Mouse (Mus musculus) liver, embryonic 11.5 days (tissue): ENCODE data around the gene 9330182L06Rik. TPM values are rescaled to one million over a fixed set of nuclear protein-coding genes. Genes with fewer than 3 reads are reported as not detected.

ENCODE experiments used
- ATAC-seq: fragments of 200-750 bp; cut with Nextera tagmentation; replicated peaks from 2 replicates; pipeline ENCODE4 v1.8.0; 2017; ENCODE audit warnings: moderate number of reproducible peaks, mild to moderate bottlenecking, moderate TSS enrichment, moderate library complexity; ENCODE audit not compliant: low FRiP score
- DNase-seq: peaks from one replicate; pipeline ENCODE4 v3.0.0-alpha.2; 2017; ENCODE audit warnings: low spot score
- H3K27ac ChIP-seq: fragments of 300-500 bp; sonication (generic); 2 replicates; pipeline ENCODE4 v1.5.1; 2014; ENCODE audit warnings: mild to moderate bottlenecking, low read depth, low read length, control low read depth
- H3K27me3 ChIP-seq: fragments of 300-500 bp; sonication (generic); replicated peaks from 2 replicates; pipeline ENCODE4 v1.6.1; 2014; ENCODE audit warnings: low read length, mixed read lengths; ENCODE audit not compliant: control insufficient read depth, insufficient read depth
- H3K36me3 ChIP-seq: fragments of 300-500 bp; sonication (generic); 2 replicates; pipeline ENCODE4 v1.6.1; 2014; ENCODE audit warnings: mild to moderate bottlenecking, low read length, moderate library complexity, mixed read lengths; ENCODE audit not compliant: control insufficient read depth, insufficient read depth
- H3K4me1 ChIP-seq: fragments of 300-500 bp; sonication (generic); replicated peaks from 2 replicates; pipeline ENCODE4 v1.6.1; 2014; ENCODE audit warnings: low read length, mixed read lengths; ENCODE audit not compliant: control insufficient read depth, insufficient read depth
- H3K4me2 ChIP-seq: fragments of 300-500 bp; sonication (generic); 2 replicates; pipeline ENCODE4 v1.6.1; 2014; ENCODE audit warnings: mild to moderate bottlenecking, control low read depth, moderate library complexity
- H3K4me3 ChIP-seq: fragments of 300-500 bp; sonication (generic); 2 replicates; pipeline ENCODE4 v1.5.1; 2014; ENCODE audit warnings: low read depth, low read length, control low read depth
- H3K9ac ChIP-seq: fragments of 300-500 bp; sonication (generic); 2 replicates; pipeline ENCODE4 v1.6.1; 2014; ENCODE audit warnings: low read depth, low read length, control low read depth
- H3K9me3 ChIP-seq: fragments of 300-500 bp; sonication (generic); 2 replicates; pipeline ENCODE4 v1.6.1; 2016; ENCODE audit warnings: low read length, inconsistent platforms, mixed read lengths; ENCODE audit not compliant: control insufficient read depth
- WGBS: fragments of 180-500 bp; shearing (Covaris S2); extraction: QIAGEN DNeasy Blood & Tissue Kit; methylation state at CpG from one replicate; pipeline ENCODE4 v1.1.7; 2014; 5-methylcytosine and 5-hydroxymethylcytosine counted together
- polyA plus RNA-seq: library from polyadenylated mRNA; unstranded; fragments of >200 nt; fragmentation: Nextera tagmentation; extraction: Ambion mirVana; gene quantifications from 2 replicates; pipeline ENCODE4 v1.2.1, GENCODE M21; 2014

Gene 9330182L06Rik
- polyA plus RNA-seq, 1 experiment from 2014 or later: 0.99 TPM

DNA sequence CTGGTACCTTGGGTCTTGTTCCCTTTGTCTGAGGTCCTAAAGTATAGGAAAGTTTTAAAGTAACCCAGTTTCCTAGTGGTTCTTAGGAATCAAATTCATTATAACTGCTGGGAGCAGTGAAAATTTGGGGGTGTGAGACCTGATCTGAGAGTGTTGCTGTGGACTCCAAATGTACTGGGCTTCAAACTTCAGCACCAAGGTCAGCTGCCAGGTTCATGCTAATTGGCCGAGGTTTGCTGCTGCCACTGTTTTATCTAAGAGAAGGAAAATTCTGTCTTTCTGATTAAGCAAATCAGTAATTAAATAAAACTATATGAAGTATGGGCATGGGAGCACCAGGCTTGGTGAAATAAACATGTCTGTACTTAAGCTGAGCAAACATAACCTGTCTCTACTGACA, 180.2 kb downstream of the 9330182L06Rik start:
- WGBS: 0% methylated on average over 1 of the region's 1 CpGs
- no peaks in the 10 kb centered on the region for H3K36me3 ChIP-seq
- no peak overlapping the region for H3K4me2 ChIP-seq
- no peak overlapping the region for H3K9ac ChIP-seq
- no peak for DNase-seq
- no peaks in the 10 kb centered on the region for H3K9me3 ChIP-seq
- no peak overlapping the region for H3K27ac ChIP-seq
- no peaks in the 10 kb centered on the region for H3K4me1 ChIP-seq
- no peak for ATAC-seq
- no peak overlapping the region for H3K4me3 ChIP-seq
- H3K27me3 ChIP-seq: no peaks in the 10 kb centered on the region

DNA sequence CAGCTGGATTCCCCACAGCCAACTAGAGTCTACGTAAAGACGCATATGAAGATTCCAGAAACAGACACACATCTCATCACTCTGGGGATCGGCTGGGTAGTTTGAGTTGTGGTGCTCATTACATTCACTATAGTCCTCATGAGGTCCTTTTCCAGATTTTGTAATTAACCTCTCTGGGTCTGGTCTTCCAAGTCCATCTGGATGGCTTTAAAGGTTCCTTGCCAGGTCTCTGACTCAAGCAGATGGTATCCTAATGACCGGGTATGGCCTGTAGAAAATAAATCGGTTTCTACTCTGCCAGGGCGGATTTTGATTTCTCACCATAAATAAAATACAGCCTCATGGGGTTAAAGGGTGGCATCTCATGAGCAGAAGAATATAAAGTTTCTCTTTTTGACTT, 183.0 kb downstream of the 9330182L06Rik start:
- H3K27ac ChIP-seq: no peak overlapping the region
- H3K36me3 ChIP-seq: no peaks in the 10 kb centered on the region
- no peaks in the 10 kb centered on the region for H3K9me3 ChIP-seq
- ATAC-seq (no peak), DNase-seq (no peak)
- H3K27me3 ChIP-seq: no peaks in the 10 kb centered on the region
- no peak overlapping the region for H3K9ac ChIP-seq
- no peaks in the 10 kb centered on the region for H3K4me1 ChIP-seq
- H3K4me3 ChIP-seq: no peak overlapping the region
- H3K4me2 ChIP-seq: no peak overlapping the region
- WGBS: 80% methylated on average over 6 of the region's 6 CpGs

GRCm38 (mm10) chr5:9449570-9449969, 183.7 kb downstream of the 9330182L06Rik start:
- Histone ChIP-seq H3K9ac (no peak overlapping the region), H3K27me3 (no peaks in the 10 kb centered on the region), H3K36me3 (no peaks in the 10 kb centered on the region), H3K4me2 (no peak overlapping the region), H3K9me3 (no peaks in the 10 kb centered on the region), H3K27ac (no peak overlapping the region), H3K4me1 (no peaks in the 10 kb centered on the region), H3K4me3 (no peak overlapping the region)
- 78% methylated on average over 5 of the region's 5 CpGs for WGBS
- ATAC-seq (no peak), DNase-seq (no peak)

DNA sequence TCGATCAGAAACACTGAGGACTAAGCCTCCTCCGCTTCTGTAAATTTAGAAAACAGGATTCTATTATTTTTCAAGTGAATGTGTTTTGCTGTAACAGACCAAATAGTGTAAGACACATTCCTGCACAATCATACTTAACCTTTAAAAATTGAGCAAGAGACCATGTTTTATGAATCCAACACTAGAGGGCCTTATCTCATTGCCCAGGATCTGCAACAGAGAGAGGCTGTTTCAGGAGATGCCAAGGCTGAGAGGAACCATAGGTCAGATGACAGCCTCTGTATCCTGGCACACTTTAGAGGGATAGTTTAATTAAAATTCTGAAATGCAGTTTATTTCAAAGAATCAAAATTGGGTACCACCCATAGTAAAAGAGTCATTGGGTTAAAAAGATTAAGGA, 187.4 kb downstream of the 9330182L06Rik start:
- no peaks in the 10 kb centered on the region for H3K9me3 ChIP-seq
- no peaks in the 10 kb centered on the region for H3K36me3 ChIP-seq
- no peak overlapping the region for H3K9ac ChIP-seq
- no peak overlapping the region for H3K27ac ChIP-seq
- DNase-seq (no peak), ATAC-seq (no peak)
- H3K4me1 ChIP-seq: no peaks in the 10 kb centered on the region
- H3K4me2 ChIP-seq: no peak overlapping the region
- 91% methylated on average over 2 of the region's 2 CpGs for WGBS
- no peaks in the 10 kb centered on the region for H3K27me3 ChIP-seq
- no peak overlapping the region for H3K4me3 ChIP-seq

GRCm38 (mm10) chr5:9477587-9477986, 211.7 kb downstream of the 9330182L06Rik start:
- H3K9ac ChIP-seq: no peak overlapping the region
- DNase-seq: no peak
- H3K4me2 ChIP-seq: no peak overlapping the region
- H3K4me1 ChIP-seq: no peaks in the 10 kb centered on the region
- H3K27me3 ChIP-seq: no peaks in the 10 kb centered on the region
- WGBS: 75% methylated on average over 3 of the region's 3 CpGs
- H3K9me3 ChIP-seq: no peaks in the 10 kb centered on the region
- H3K4me3 ChIP-seq: no peak overlapping the region
- no peaks in the 10 kb centered on the region for H3K36me3 ChIP-seq
- H3K27ac ChIP-seq: no peak overlapping the region
- ATAC-seq: no peak

DNA sequence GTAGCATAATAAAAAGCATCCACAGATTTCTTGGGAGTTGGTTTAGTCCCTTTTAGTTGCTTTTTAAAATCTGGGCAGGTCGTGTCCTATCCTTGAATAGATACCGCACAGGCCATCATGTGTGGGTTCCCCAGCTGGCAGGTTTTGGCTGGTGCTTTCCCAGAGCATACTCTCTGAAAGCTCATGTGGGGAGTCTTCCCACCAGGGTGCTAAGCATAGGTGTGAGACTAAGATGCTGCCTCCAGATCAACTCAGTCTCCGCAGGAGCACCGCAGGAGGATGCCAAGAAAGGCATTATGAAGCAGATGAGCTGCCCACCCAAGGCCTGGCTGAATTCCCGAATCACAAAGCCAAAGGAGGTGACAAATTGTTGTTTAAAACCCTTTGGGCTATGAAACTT, 229.5 kb downstream of the 9330182L06Rik start:
- Histone ChIP-seq H3K4me3 (no peak overlapping the region), H3K4me1 (no peaks in the 10 kb centered on the region), H3K9ac (no peak overlapping the region), H3K4me2 (no peak overlapping the region), H3K27me3 (no peaks in the 10 kb centered on the region), H3K27ac (no peak overlapping the region), H3K9me3 (no peaks in the 10 kb centered on the region), H3K36me3 (no peaks in the 10 kb centered on the region)
- 11% methylated on average over 5 of the region's 5 CpGs for WGBS
- DNase-seq (no peak), ATAC-seq (no peak)

DNA sequence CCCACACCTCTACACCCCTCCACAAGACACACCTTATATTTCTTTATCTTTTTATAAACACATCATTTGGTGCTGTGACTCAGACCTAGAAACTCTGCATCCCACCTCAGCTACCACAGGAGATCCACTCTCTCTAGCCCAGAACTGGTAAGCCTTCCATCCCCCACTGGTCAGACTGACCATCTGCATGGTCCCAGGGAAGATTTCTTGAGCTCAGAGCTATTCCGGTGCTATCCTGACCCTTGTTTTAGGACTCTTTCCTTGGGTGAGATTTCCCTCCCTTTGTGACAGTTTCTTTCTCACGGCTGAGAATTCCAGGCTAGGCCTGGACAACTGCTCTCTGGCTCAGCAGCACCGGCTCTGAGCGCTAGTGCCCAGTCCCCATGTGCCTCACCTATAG, 231.3 kb downstream of the 9330182L06Rik start:
- no peak overlapping the region for H3K4me3 ChIP-seq
- WGBS: 72% methylated on average over 4 of the region's 4 CpGs
- H3K4me1 ChIP-seq: no peaks in the 10 kb centered on the region
- H3K27ac ChIP-seq: no peak overlapping the region
- H3K4me2 ChIP-seq: no peak overlapping the region
- no peaks in the 10 kb centered on the region for H3K36me3 ChIP-seq
- ATAC-seq (no peak), DNase-seq (no peak)
- H3K27me3 ChIP-seq: no peaks in the 10 kb centered on the region
- no peak overlapping the region for H3K9ac ChIP-seq
- no peaks in the 10 kb centered on the region for H3K9me3 ChIP-seq

DNA sequence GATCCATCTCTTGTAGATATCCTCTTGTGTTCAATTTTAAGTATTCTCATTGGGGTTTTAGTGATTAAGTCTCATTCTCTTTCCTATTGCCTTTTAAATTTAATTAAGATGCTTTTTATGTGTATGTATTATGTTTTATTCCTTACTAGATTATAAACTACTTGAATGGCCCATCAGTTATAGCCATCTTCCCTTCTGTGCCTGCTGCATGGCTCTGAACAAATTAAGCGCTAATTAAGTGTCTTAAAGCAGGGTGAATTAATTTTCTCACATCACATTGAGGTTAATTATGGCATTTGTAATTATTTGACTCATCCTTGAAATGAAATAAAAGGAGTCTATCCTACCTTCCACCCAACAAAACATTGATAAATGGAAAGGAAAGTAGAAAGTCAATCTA, 245.1 kb downstream of the 9330182L06Rik start:
- Histone ChIP-seq H3K4me1 (no peaks in the 10 kb centered on the region), H3K4me2 (no peak overlapping the region), H3K9ac (no peak overlapping the region), H3K27ac (no peak overlapping the region), H3K27me3 (no peaks in the 10 kb centered on the region), H3K9me3 (no peaks in the 10 kb centered on the region), H3K4me3 (no peak overlapping the region), H3K36me3 (no peaks in the 10 kb centered on the region)
- ATAC-seq: no peak
- WGBS: 81% methylated on average over 1 of the region's 1 CpGs
- no peak for DNase-seq

- Histone ChIP-seq H3K9me3 (no peaks in the 10 kb centered on the region), H3K36me3 (no peaks in the 10 kb centered on the region), H3K4me1 (no peaks in the 10 kb centered on the region), H3K27ac (no peak overlapping the region), H3K9ac (no peak overlapping the region), H3K27me3 (no peaks in the 10 kb centered on the region), H3K4me2 (no peak overlapping the region), H3K4me3 (no peak overlapping the region)
- ATAC-seq (no peak), DNase-seq (no peak)
- 72% methylated on average over 4 of the region's 4 CpGs for WGBS
Observed at GRCm38 (mm10) chr5:9525507-9525906, 259.6 kb downstream of the 9330182L06Rik start.
